Mouse (Mus musculus) lung, embryonic 16.5 days (tissue): Measurements from ENCODE around the gene Ubl5. TPM values are rescaled to one million over a fixed set of nuclear protein-coding genes. Genes with fewer than 3 reads are reported as not detected.

Experiments
- ATAC-seq: fragments of 200-750 bp; cut with Nextera tagmentation; 2 replicates; pipeline ENCODE4 v1.8.0; 2017; ENCODE audit warnings: low read depth, mild to moderate bottlenecking, moderate library complexity
- H3K27ac ChIP-seq: fragments of 300-500 bp; sonication (generic); 2 replicates; pipeline ENCODE4 v1.5.1; 2014; ENCODE audit warnings: mild to moderate bottlenecking, control low read depth, low read length
- H3K27me3 ChIP-seq: fragments of 300-500 bp; sonication (generic); 2 replicates; pipeline ENCODE4 v1.6.1; 2014; ENCODE audit warnings: low read depth, low read length, mixed read lengths; ENCODE audit not compliant: control insufficient read depth, insufficient read depth
- H3K36me3 ChIP-seq: fragments of 300-500 bp; sonication (generic); 2 replicates; pipeline ENCODE4 v1.6.1; 2014; ENCODE audit warnings: low read length; ENCODE audit not compliant: control insufficient read depth, insufficient read depth
- H3K4me1 ChIP-seq: fragments of 300-500 bp; sonication (generic); replicated peaks from 2 replicates; pipeline ENCODE4 v1.6.1; 2014; ENCODE audit warnings: low read length, mixed read lengths; ENCODE audit not compliant: control insufficient read depth, insufficient read depth
- H3K4me2 ChIP-seq: fragments of 300-500 bp; sonication (generic); 2 replicates; pipeline ENCODE4 v1.6.1; 2014; ENCODE audit warnings: low read depth, low read length, control low read depth
- H3K4me3 ChIP-seq: fragments of 300-500 bp; sonication (generic); 2 replicates; pipeline ENCODE4 v1.5.1; 2014; ENCODE audit warnings: mild to moderate bottlenecking, low read length, control low read depth
- H3K9ac ChIP-seq: fragments of 300-500 bp; sonication (generic); 2 replicates; pipeline ENCODE4 v1.6.1; 2014; ENCODE audit warnings: low read length, control low read depth
- H3K9me3 ChIP-seq: fragments of 300-500 bp; sonication (generic); 2 replicates; pipeline ENCODE4 v1.6.1; 2016; ENCODE audit warnings: low read length; ENCODE audit not compliant: control insufficient read depth
- WGBS: fragments of 180-500 bp; shearing (Covaris S2); extraction: QIAGEN DNeasy Blood & Tissue Kit; methylation state at CpG from one replicate; pipeline ENCODE4 v1.1.7; 2014; 5-methylcytosine and 5-hydroxymethylcytosine counted together
- polyA plus RNA-seq: library from polyadenylated mRNA; unstranded; fragments of >200 nt; fragmentation: Nextera tagmentation; extraction: Ambion mirVana; gene quantifications from 2 replicates; pipeline ENCODE4 v1.2.1, GENCODE M21; 2015

Gene Ubl5
- polyA plus RNA-seq, 1 experiment from 2014 or later = 439 TPM

DNA sequence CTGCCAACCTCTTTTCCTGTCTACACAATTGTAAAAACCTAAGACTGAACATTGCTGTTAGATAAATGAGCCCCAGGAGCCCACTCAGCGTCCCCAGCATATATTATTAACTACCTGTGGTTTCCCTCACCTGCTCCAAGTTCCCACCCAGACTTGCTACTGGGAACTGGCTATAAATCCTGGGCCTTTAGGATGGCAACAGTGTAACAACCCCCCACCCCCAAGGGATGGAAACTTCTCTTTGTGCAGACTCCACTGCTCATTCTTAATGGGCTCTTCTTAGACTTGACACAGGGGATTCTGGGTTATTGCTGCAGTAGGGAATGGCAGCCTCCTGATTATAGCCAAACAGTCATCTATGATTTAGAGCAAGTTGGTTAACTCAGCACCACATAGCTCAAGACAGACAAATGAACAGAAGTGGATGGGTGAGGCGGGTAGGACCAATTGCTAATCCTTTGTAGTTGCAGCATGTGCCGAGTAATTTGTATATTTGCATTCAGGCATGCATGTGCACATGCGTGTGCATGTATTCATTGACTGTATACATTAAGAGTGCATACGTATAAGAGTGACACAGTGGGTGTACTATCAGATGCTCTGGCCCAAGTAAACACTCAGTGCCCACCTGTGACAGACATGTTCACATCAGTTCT is 22.4 kb downstream of the Ubl5 start:
- 68% methylated on average over 5 of the region's 5 CpGs for WGBS
- Histone ChIP-seq H3K27me3 (no peaks in the 10 kb centered on the region), H3K4me1 (no peaks in the 10 kb centered on the region), H3K4me3 (no peak overlapping the region), H3K4me2 (no peak overlapping the region), H3K9me3 (no peaks in the 10 kb centered on the region), H3K36me3 (peaks cover 22% of the 10 kb centered on the region), H3K9ac (no peak overlapping the region), H3K27ac (no peak overlapping the region)
- ATAC-seq = no peak

- no peak overlapping the region for H3K4me2 ChIP-seq
- H3K27me3 ChIP-seq = no peaks in the 10 kb centered on the region
- H3K4me3 ChIP-seq = no peak overlapping the region
- no peak for ATAC-seq
- no peaks in the 10 kb centered on the region for H3K4me1 ChIP-seq
- H3K9me3 ChIP-seq = no peaks in the 10 kb centered on the region
- H3K36me3 ChIP-seq = peaks cover 22% of the 10 kb centered on the region
- no peak overlapping the region for H3K27ac ChIP-seq
- WGBS = 33% methylated on average over 8 of the region's 8 CpGs
- no peak overlapping the region for H3K9ac ChIP-seq
Observed at GRCm38 (mm10) chr9:20665925-20666324, 23.2 kb downstream of the Ubl5 start.

DNA sequence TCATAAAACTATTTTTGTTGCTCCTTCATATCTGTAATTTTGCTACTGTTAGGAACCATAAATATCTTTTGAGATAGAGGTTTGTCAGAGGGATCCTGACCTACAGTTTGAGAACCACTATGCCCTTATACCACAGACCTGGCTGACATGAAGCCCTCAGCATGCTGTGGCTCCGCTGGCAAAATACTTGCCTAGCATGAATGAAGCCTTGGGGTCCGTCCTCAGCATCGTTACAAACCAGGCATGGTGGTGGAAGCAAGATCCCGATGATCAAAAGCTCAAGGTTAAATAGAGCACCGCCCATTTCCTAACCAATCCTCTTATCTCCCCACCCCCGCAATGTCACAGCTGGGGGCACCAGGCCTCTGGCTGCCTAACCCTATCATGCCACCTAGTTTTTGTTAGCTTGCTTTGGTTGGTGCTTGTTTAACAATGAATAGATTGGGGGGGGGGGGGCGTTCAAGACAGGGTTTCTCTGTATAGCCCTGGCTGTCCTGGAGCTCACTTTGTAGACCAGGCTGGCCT is 23.9 kb downstream of the Ubl5 start:
- no peaks in the 10 kb centered on the region for H3K4me1 ChIP-seq
- no peaks in the 10 kb centered on the region for H3K9me3 ChIP-seq
- H3K4me3 ChIP-seq = no peak overlapping the region
- no peak overlapping the region for H3K9ac ChIP-seq
- no peak overlapping the region for H3K4me2 ChIP-seq
- H3K27ac ChIP-seq = no peak overlapping the region
- peaks cover 19% of the 10 kb centered on the region for H3K36me3 ChIP-seq
- H3K27me3 ChIP-seq = no peaks in the 10 kb centered on the region
- ATAC-seq = no peak
- 10% methylated on average over 7 of the region's 7 CpGs for WGBS

GRCm38 (mm10) chr9:20668065-20668464 is 25.4 kb downstream of the Ubl5 start:
- Histone ChIP-seq H3K9me3 (no peaks in the 10 kb centered on the region), H3K4me3 (no peak overlapping the region), H3K9ac (no peak overlapping the region), H3K4me1 (peaks cover 2% of the 10 kb centered on the region; the same call in 1 of the 2 replicates), H3K27ac (no peak overlapping the region), H3K4me2 (no peak overlapping the region), H3K36me3 (peaks cover 8% of the 10 kb centered on the region), H3K27me3 (no peaks in the 10 kb centered on the region)
- WGBS = 90% methylated on average over 22 of the region's 22 CpGs
- ATAC-seq = no peak

GRCm38 (mm10) chr9:20672047-20672446 is 29.4 kb downstream of the Ubl5 start:
- Histone ChIP-seq H3K36me3 (no peaks in the 10 kb centered on the region), H3K9me3 (no peaks in the 10 kb centered on the region), H3K4me1 (peaks cover 2% of the 10 kb centered on the region; the same call in 1 of the 2 replicates), H3K27me3 (no peaks in the 10 kb centered on the region), H3K4me3 (no peak overlapping the region), H3K9ac (no peak overlapping the region), H3K4me2 (no peak overlapping the region), H3K27ac (no peak overlapping the region)
- no peak for ATAC-seq
- WGBS = 62% methylated on average over 16 of the region's 16 CpGs

- Histone ChIP-seq H3K9me3 (no peaks in the 10 kb centered on the region), H3K27ac (no peak overlapping the region), H3K4me2 (no peak overlapping the region), H3K9ac (no peak overlapping the region), H3K4me3 (no peak overlapping the region), H3K36me3 (no peaks in the 10 kb centered on the region), H3K27me3 (no peaks in the 10 kb centered on the region), H3K4me1 (no peaks in the 10 kb centered on the region)
- 87% methylated on average over 12 of the region's 12 CpGs for WGBS
- ATAC-seq = no peak
Observed at GRCm38 (mm10) chr9:20677892-20678291, 35.2 kb downstream of the Ubl5 start.

- Histone ChIP-seq H3K4me1 (no peaks in the 10 kb centered on the region), H3K9ac (no peak overlapping the region), H3K27me3 (no peaks in the 10 kb centered on the region), H3K36me3 (no peaks in the 10 kb centered on the region), H3K4me2 (no peak overlapping the region), H3K4me3 (no peak overlapping the region), H3K9me3 (no peaks in the 10 kb centered on the region), H3K27ac (no peak overlapping the region)
- WGBS = 77% methylated on average over 9 of the region's 9 CpGs
- no peak for ATAC-seq
Observed at GRCm38 (mm10) chr9:20680378-20680958, 37.8 kb downstream of the Ubl5 start.

GRCm38 (mm10) chr9:20681546-20682388 is 39.1 kb downstream of the Ubl5 start:
- Histone ChIP-seq H3K36me3 (no peaks in the 10 kb centered on the region), H3K4me1 (no peaks in the 10 kb centered on the region), H3K27ac (no peak overlapping the region), H3K9me3 (no peaks in the 10 kb centered on the region), H3K9ac (no peak overlapping the region), H3K4me2 (no peak overlapping the region), H3K27me3 (no peaks in the 10 kb centered on the region), H3K4me3 (no peak overlapping the region)
- 49% methylated on average over 6 of the region's 7 CpGs for WGBS
- ATAC-seq = no peak

DNA sequence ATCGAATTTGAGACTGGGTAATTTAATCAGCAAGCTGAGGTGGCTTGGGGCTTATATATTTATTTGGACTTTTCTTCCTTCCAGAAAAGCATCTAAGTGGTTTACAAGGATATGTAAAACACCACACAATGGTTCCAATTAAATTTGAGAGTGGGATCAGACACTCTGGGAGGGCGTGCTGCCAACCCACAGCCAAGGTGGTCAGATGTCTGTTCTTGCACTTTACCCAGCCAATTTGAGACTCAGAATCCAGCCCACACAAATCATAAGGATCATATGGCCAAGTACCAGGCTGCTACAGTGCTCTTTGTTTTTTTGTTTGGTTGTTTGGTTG is 39.7 kb downstream of the Ubl5 start:
- no peaks in the 10 kb centered on the region for H3K36me3 ChIP-seq
- no peak for ATAC-seq
- H3K9ac ChIP-seq = no peak overlapping the region
- no peak overlapping the region for H3K4me3 ChIP-seq
- WGBS = 68% methylated on average over 2 of the region's 2 CpGs
- H3K4me1 ChIP-seq = no peaks in the 10 kb centered on the region
- no peaks in the 10 kb centered on the region for H3K27me3 ChIP-seq
- H3K4me2 ChIP-seq = no peak overlapping the region
- H3K9me3 ChIP-seq = no peaks in the 10 kb centered on the region
- no peak overlapping the region for H3K27ac ChIP-seq
